Mouse (Mus musculus): ENCODE results near the gene Wasf2. TPM values are rescaled to one million over a fixed set of nuclear protein-coding genes. Genes with fewer than 3 reads are reported as not detected.

Wasf2 gene
- polyA plus RNA-seq, 1 experiment from 2014 or later: 73.7 TPM

DNA sequence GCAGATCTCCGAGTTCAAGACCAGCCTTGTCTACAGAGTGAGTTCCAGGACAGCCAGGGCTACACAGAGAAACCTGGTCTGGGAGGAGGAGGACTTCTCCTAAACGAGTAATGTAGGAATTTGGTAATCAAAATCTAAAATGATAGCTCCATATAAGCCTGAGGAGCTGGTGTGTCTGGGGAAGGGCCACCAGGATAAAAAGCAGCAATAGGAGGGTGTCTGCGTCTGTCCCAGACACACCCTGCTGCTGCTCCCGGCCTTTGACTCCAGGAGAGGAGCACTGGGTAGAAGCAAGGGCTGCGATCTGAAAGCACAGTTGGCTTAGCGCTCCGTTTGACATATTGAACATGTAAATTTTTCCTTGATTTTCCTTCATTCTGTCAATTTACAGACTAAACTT, 45.0 kb downstream of the Wasf2 start:
- 87% methylated on average over 7 of the region's 7 CpGs for WGBS
- H3K4me1 ChIP-seq: peaks cover 27% of the 10 kb centered on the region

GRCm38 (mm10) chr4:133175998-133176760, 45.9 kb downstream of the Wasf2 start:
- peak; percentile 53 for DNase-seq (ENCODE audit: low spot score)
- peaks cover 27% of the 10 kb centered on the region for H3K4me1 ChIP-seq
- H3K36me3 ChIP-seq: peaks cover 43% of the 10 kb centered on the region
- H3K27ac ChIP-seq: peak overlapping the region; percentile 66; the same call in 1 of the 2 replicates
- no peak overlapping the region for H3K4me3 ChIP-seq
- 48% methylated on average over 14 of the region's 14 CpGs for WGBS
- no peaks in the 10 kb centered on the region for H3K27me3 ChIP-seq (ENCODE audit: low read depth, poor library complexity, severe bottlenecking)
- no peaks in the 10 kb centered on the region for H3K9me3 ChIP-seq (replicated peaks)

More for the DNA sequence above, 45.0 kb downstream of the Wasf2 start:
- DNase-seq (ENCODE audit: low spot score): no peak
- H3K27ac ChIP-seq: no peak overlapping the region
- no peak overlapping the region for H3K4me3 ChIP-seq
- no peaks in the 10 kb centered on the region for H3K9me3 ChIP-seq (replicated peaks)
- H3K36me3 ChIP-seq: peaks cover 36% of the 10 kb centered on the region
- H3K27me3 ChIP-seq (ENCODE audit: low read depth, poor library complexity, severe bottlenecking): no peaks in the 10 kb centered on the region

GRCm38 (mm10) chr4:133176761-133177403, 46.6 kb downstream of the Wasf2 start:
- 80% methylated on average over 18 of the region's 18 CpGs for WGBS
- Histone ChIP-seq H3K4me1 (peaks cover 27% of the 10 kb centered on the region), H3K36me3 (peaks cover 50% of the 10 kb centered on the region), H3K9me3 (replicated peaks) (no peaks in the 10 kb centered on the region), H3K27me3 (ENCODE audit: low read depth, poor library complexity, severe bottlenecking) (no peaks in the 10 kb centered on the region), H3K27ac (peak overlapping the region; percentile 66; the same call in 1 of the 2 replicates), H3K4me3 (no peak overlapping the region)
- DNase-seq (ENCODE audit: low spot score): no peak

GRCm38 (mm10) chr4:133178305-133178704, 48.0 kb downstream of the Wasf2 start:
- Histone ChIP-seq H3K27me3 (ENCODE audit: low read depth, poor library complexity, severe bottlenecking) (no peaks in the 10 kb centered on the region), H3K27ac (no peak overlapping the region), H3K4me1 (peaks cover 32% of the 10 kb centered on the region), H3K9me3 (replicated peaks) (no peaks in the 10 kb centered on the region), H3K4me3 (no peak overlapping the region), H3K36me3 (peaks cover 62% of the 10 kb centered on the region)
- DNase-seq (ENCODE audit: low spot score): no peak
- 93% methylated on average over 5 of the region's 5 CpGs for WGBS

DNA sequence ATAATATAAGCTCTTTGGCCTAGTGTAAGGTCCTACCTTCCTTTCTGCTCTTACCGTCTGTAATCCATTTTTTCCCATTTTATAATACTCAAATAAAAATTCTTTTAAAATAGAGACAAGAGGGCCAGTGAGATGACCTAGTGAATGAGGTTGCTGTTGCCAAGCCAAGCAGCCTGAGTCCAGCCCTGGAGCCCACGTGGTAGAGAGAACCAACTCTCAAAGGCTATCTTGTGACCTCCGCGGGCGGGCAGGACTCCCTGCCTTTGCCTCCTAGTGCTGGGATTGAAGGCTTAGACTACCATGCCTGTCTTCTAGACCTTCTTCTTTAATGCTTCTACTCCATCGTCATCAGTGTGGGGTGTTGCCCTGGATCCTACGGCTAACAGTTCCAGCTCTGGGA, 49.0 kb downstream of the Wasf2 start:
- no peaks in the 10 kb centered on the region for H3K9me3 ChIP-seq (replicated peaks)
- DNase-seq (ENCODE audit: low spot score): no peak
- H3K27ac ChIP-seq: no peak overlapping the region
- peaks cover 38% of the 10 kb centered on the region for H3K4me1 ChIP-seq
- H3K36me3 ChIP-seq: peaks cover 62% of the 10 kb centered on the region
- no peaks in the 10 kb centered on the region for H3K27me3 ChIP-seq (ENCODE audit: low read depth, poor library complexity, severe bottlenecking)
- no peak overlapping the region for H3K4me3 ChIP-seq
- 94% methylated on average over 7 of the region's 7 CpGs for WGBS

GRCm38 (mm10) chr4:133182439-133183033, 52.2 kb downstream of the Wasf2 start:
- Histone ChIP-seq H3K4me1 (peaks cover 37% of the 10 kb centered on the region), H3K27me3 (ENCODE audit: low read depth, poor library complexity, severe bottlenecking) (no peaks in the 10 kb centered on the region), H3K36me3 (peaks cover 76% of the 10 kb centered on the region), H3K27ac (peak overlapping the region; percentile 38; the same call in 1 of the 2 replicates), H3K9me3 (replicated peaks) (no peaks in the 10 kb centered on the region), H3K4me3 (no peak overlapping the region)
- no peak for DNase-seq (ENCODE audit: low spot score)
- 94% methylated on average over 8 of the region's 8 CpGs for WGBS

DNA sequence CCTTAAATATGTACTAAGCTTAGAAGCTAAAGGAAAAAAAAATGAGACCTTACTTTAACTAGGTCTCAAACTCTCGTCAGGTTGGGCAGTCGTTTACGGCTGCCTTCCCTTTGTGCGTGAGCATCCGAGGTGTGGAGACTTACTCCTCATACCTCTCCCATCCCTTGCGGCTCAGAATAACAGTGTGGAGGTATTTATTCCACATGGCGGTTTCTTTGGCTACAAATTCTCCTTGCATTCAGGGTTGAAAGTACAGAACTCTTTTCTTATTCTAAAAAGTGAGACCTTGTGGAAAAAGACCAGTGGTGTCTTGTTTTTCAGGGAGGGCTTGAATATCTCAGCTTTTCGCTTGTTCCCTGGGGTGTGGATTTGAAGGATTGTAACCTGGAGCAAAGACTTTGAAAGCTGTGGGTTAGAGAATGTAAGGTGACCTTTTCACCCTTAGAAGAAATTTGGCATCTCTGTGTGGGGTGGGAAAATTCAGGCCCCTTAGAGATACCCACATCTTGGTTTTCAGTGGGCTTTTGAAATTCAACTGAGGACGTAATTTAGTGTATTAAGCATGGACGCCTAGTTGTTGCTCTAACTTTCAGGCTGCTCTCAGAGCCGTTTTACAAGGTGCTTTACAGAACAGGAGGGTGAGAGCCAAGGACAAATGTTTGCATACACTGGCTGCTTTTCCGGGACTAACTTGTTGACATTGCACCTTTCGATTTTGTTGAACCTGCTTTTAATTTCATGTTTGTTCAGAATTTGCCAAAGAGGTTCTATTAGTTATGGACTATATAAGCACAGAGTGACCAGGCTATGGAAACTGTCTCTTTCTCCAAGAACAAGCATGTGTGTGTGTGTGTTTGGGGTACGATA, 54.0 kb downstream of the Wasf2 start:
- Histone ChIP-seq H3K4me1 (peaks cover 37% of the 10 kb centered on the region), H3K36me3 (peaks cover 76% of the 10 kb centered on the region), H3K4me3 (no peak overlapping the region), H3K9me3 (replicated peaks) (no peaks in the 10 kb centered on the region), H3K27ac (peak overlapping the region; percentile 81), H3K27me3 (ENCODE audit: low read depth, poor library complexity, severe bottlenecking) (no peaks in the 10 kb centered on the region)
- WGBS: 37% methylated on average over 14 of the region's 14 CpGs
- DNase-seq (ENCODE audit: low spot score): no peak

DNA sequence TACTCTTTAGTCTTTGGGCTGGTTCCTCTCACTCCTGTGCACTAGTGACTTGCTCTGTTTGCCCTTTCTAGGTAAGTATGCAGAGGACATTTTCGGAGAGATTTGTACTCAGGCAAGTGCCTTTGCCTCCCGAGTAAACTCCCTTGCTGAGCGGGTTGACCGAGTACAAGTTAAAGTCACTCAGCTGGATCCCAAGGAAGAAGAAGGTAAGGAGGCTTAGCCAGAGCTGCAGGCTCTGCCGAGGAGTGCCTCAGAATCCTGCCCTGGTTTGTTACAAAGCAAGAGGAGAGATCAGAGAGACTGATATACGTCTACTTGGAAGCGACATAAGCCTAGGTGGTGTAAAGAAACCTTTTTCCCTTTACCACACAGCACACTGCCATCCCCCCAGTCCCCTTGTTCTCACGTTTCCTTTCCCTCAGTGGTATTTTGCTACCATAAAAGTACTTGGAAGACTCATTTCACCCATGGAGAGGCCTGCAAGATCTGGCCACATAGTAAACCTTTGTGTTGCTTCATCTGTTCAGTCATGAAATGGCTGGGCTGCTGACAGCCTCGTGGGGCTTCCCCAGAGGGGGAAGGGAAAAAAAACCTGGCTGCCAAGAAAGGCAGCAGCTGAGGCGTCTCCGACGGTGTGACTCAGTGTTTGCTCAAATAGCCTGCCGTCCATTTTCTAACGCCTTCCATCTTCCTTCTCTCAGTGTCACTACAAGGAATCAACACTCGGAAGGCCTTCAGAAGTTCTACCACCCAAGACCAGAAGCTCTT, 54.8 kb downstream of the Wasf2 start:
- Histone ChIP-seq H3K4me3 (peak overlapping the region; percentile 17; the same call in 1 of the 2 replicates), H3K27me3 (ENCODE audit: low read depth, poor library complexity, severe bottlenecking) (no peaks in the 10 kb centered on the region), H3K4me1 (peaks cover 39% of the 10 kb centered on the region), H3K9me3 (replicated peaks) (no peaks in the 10 kb centered on the region), H3K36me3 (peaks cover 77% of the 10 kb centered on the region), H3K27ac (peak overlapping the region; percentile 81)
- WGBS: 32% methylated on average over 15 of the region's 15 CpGs
- DNase-seq (ENCODE audit: low spot score): no peak

GRCm38 (mm10) chr4:133185893-133186292, 55.6 kb downstream of the Wasf2 start:
- H3K4me3 ChIP-seq: peak overlapping the region; percentile 17; the same call in 1 of the 2 replicates
- WGBS: 80% methylated on average over 8 of the region's 8 CpGs
- H3K27ac ChIP-seq: peak overlapping the region; percentile 81
- H3K4me1 ChIP-seq: peaks cover 39% of the 10 kb centered on the region
- DNase-seq (ENCODE audit: low spot score): no peak
- no peaks in the 10 kb centered on the region for H3K27me3 ChIP-seq (ENCODE audit: low read depth, poor library complexity, severe bottlenecking)
- H3K36me3 ChIP-seq: peaks cover 82% of the 10 kb centered on the region
- no peaks in the 10 kb centered on the region for H3K9me3 ChIP-seq (replicated peaks)

GRCm38 (mm10) chr4:133186856-133187255, 56.6 kb downstream of the Wasf2 start:
- Histone ChIP-seq H3K27ac (no peak overlapping the region), H3K27me3 (ENCODE audit: low read depth, poor library complexity, severe bottlenecking) (no peaks in the 10 kb centered on the region), H3K36me3 (peaks cover 82% of the 10 kb centered on the region), H3K4me3 (no peak overlapping the region), H3K4me1 (peaks cover 39% of the 10 kb centered on the region), H3K9me3 (replicated peaks) (no peaks in the 10 kb centered on the region)
- DNase-seq (ENCODE audit: low spot score): no peak
- WGBS: 96% methylated on average over 5 of the region's 5 CpGs

- Histone ChIP-seq H3K4me3 (no peak overlapping the region), H3K4me1 (peaks cover 24% of the 10 kb centered on the region), H3K27me3 (ENCODE audit: low read depth, poor library complexity, severe bottlenecking) (no peaks in the 10 kb centered on the region), H3K36me3 (peaks cover 95% of the 10 kb centered on the region), H3K9me3 (replicated peaks) (no peaks in the 10 kb centered on the region), H3K27ac (no peak overlapping the region)
- DNase-seq (ENCODE audit: low spot score): no peak
- WGBS: 73% methylated on average over 10 of the region's 10 CpGs
Observed at GRCm38 (mm10) chr4:133189396-133189795, 59.1 kb downstream of the Wasf2 start.

DNA sequence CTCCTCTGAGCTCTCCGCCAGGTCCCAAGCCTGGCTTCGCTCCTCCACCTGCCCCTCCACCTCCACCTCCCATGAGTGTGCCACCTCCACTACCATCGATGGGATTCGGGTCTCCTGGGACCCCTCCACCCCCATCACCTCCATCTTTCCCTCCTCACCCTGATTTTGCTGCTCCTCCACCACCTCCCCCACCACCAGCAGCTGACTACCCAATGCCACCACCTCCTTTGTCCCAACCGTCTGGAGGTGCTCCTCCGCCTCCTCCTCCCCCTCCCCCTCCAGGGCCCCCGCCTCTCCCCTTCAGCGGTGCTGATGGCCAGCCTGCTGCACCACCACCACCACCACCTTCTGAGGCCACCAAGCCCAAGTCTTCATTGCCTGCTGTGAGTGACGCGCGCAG, 64.2 kb downstream of the Wasf2 start:
- Histone ChIP-seq H3K4me3 (no peak overlapping the region), H3K27me3 (ENCODE audit: low read depth, poor library complexity, severe bottlenecking) (no peaks in the 10 kb centered on the region), H3K4me1 (peaks cover 39% of the 10 kb centered on the region), H3K27ac (no peak overlapping the region), H3K9me3 (replicated peaks) (no peaks in the 10 kb centered on the region), H3K36me3 (peaks cover 75% of the 10 kb centered on the region)
- 90% methylated on average over 11 of the region's 11 CpGs for WGBS
- DNase-seq (ENCODE audit: low spot score): no peak

Data from limb, embryonic 10.5 days (tissue).